ENCODE assay signal across 8 mouse cellular contexts in genomic region chr13:81782971-81783404, GRCm38 (mm10). TPM values are rescaled to one million over a fixed set of nuclear protein-coding genes. Genes with fewer than 3 reads are reported as not detected.
DNase-seq lines count a peak whose midpoint lies in the region; ATAC-seq and TF ChIP-seq lines count a peak whose summit lies in the region.

Gene Cetn3, plus strand, starts transcription at chr13:81783077.

- WGBS in embryonic facial prominence, embryonic 12.5 days, result under 1% methylated on average over 29 of the region's 29 CpGs
- WGBS in midbrain, embryonic 11.5 days, result under 1% methylated on average over 29 of the region's 29 CpGs
- under 1% methylated on average over 29 of the region's 29 CpGs for WGBS in small intestine, adult 2 months

- intact Hi-C loops in left cerebral cortex, postnatal 4 days (cut with DNase I), result loop anchor here (5.0 to 10.0 kb wide), 2 partner anchors 1742 to 1874 kb away; no protein-coding TSS in a partner anchor

- H3K9ac ChIP-seq in embryonic facial prominence, embryonic 12.5 days, result peak within 1 kb of the TSS; percentile 87
- H3K9ac ChIP-seq in midbrain, embryonic 11.5 days (ENCODE audit: low read length), result peak within 1 kb of the TSS; percentile 91

- TF ChIP-seq POLR2A in small intestine, adult 2 months (IDR thresholded peaks at IDR 0.05; ENCODE audit: low read depth, low read length), result no peak

- no peaks in the 10 kb centered on the region for H3K27me3 ChIP-seq in embryonic facial prominence, embryonic 12.5 days
- no peaks in the 10 kb centered on the region for H3K27me3 ChIP-seq in midbrain, embryonic 11.5 days (ENCODE audit: control insufficient read depth, insufficient read depth, low read length)
- H3K27me3 ChIP-seq in small intestine, adult 2 months (ENCODE audit: control insufficient read depth, insufficient read depth, low read length), result no peaks in the 10 kb centered on the region

- peak within 1 kb of the TSS; percentile 72 for H3K4me3 ChIP-seq in embryonic facial prominence, embryonic 12.5 days
- H3K4me3 ChIP-seq in midbrain, embryonic 11.5 days (ENCODE audit: low read depth, low read length), result peak within 1 kb of the TSS; percentile 77
- H3K4me3 ChIP-seq in small intestine, adult 2 months (ENCODE audit: low read depth, low read length), result peak within 1 kb of the TSS; percentile 77

- no peaks in the 10 kb centered on the region for H3K9me3 ChIP-seq in embryonic facial prominence, embryonic 12.5 days
- no peaks in the 10 kb centered on the region for H3K9me3 ChIP-seq in midbrain, embryonic 11.5 days (ENCODE audit: control insufficient read depth, low read length)

- peaks cover 7% of the 10 kb centered on the region for H3K36me3 ChIP-seq in embryonic facial prominence, embryonic 12.5 days
- H3K36me3 ChIP-seq in midbrain, embryonic 11.5 days (ENCODE audit: control insufficient read depth, insufficient read depth, low read length), result no peaks in the 10 kb centered on the region; the same call in 1 of the 2 replicates
- H3K36me3 ChIP-seq in small intestine, adult 2 months (ENCODE audit: control insufficient read depth, insufficient read depth, low read length), result peaks cover 8% of the 10 kb centered on the region

- no peak for TF ChIP-seq CTCF in small intestine, adult 2 months (IDR thresholded peaks at IDR 0.05; ENCODE audit: extremely low read depth, insufficient read length, insufficient replicate concordance, low read depth, low read length)

- peak within 1 kb of the TSS; percentile 59 for H3K4me2 ChIP-seq in embryonic facial prominence, embryonic 12.5 days (replicated peaks)
- H3K4me2 ChIP-seq in midbrain, embryonic 11.5 days, result peak within 1 kb of the TSS; percentile 61

- peak within 1 kb of the TSS; percentile 99 for H3K27ac ChIP-seq in embryonic facial prominence, embryonic 12.5 days
- H3K27ac ChIP-seq in midbrain, embryonic 11.5 days (ENCODE audit: low read depth, low read length), result peak within 1 kb of the TSS; percentile 98
- H3K27ac ChIP-seq in small intestine, adult 2 months (ENCODE audit: insufficient read depth, low read depth, low read length), result peak within 1 kb of the TSS; percentile 76

- peak; percentile 98 for DNase-seq in 416B (ENCODE audit: low read depth)
- DNase-seq in adrenal gland, postnatal 36 days, result peak; percentile 89 to 92
- DNase-seq in heart, adult 11 months, result peak; percentile 100
- DNase-seq in kidney, adult 11 months, result peak; percentile 94
- peak; percentile 93 for DNase-seq in left cerebral cortex, postnatal 4 days
- DNase-seq in midbrain, embryonic 11.5 days (ENCODE audit: low spot score, missing footprints), result no peak

- peaks cover 14% of the 10 kb centered on the region; the same call in 1 of the 2 replicates for H3K4me1 ChIP-seq in embryonic facial prominence, embryonic 12.5 days
- peaks cover 11% of the 10 kb centered on the region; the same call in 1 of the 2 replicates for H3K4me1 ChIP-seq in midbrain, embryonic 11.5 days (ENCODE audit: control insufficient read depth, insufficient read depth, low read length)
- H3K4me1 ChIP-seq in small intestine, adult 2 months (ENCODE audit: control insufficient read depth, insufficient read depth, insufficient read length, low read length), result peaks cover 3% of the 10 kb centered on the region; the same call in 1 of the 2 replicates

- peak; percentile 88 for ATAC-seq in embryonic facial prominence, embryonic 12.5 days (ENCODE audit: insufficient number of reproducible peaks, insufficient read depth, low FRiP score, low TSS enrichment)
- ATAC-seq in midbrain, embryonic 11.5 days (ENCODE audit: low FRiP score), result peak; percentile 91

RNA-seq across cellular contexts. Expression of gene Cetn3, which starts in this region (rescaled TPM):
- 100 to 1,000 TPM; 111 to 152 TPM for total RNA-seq in adrenal gland, postnatal 36 days (2021)
- 245 and 255 TPM in 2 replicates for polyA plus RNA-seq in embryonic facial prominence, embryonic 12.5 days (2016; fragmentation: Nextera tagmentation; extraction: Ambion mirVana)
- total RNA-seq in left cerebral cortex, postnatal 4 days (2021), result 100 to 1,000 TPM; 260 to 298 TPM
- polyA plus RNA-seq in midbrain, embryonic 11.5 days (2014; fragmentation: Nextera tagmentation; extraction: Ambion mirVana), result 279 and 302 TPM in 2 replicates
- polyA plus RNA-seq in small intestine, adult 2 months (2012; rRNA removed), result 0.30 and 0.68 TPM in 2 replicates

Comparison
In these comparisons a context has a peak if more than half of its experiments do, and no peak if none do; other contexts are left out.
1. RNA of gene Cetn3 (polyA plus RNA-seq): 279 to 302 TPM in midbrain, embryonic 11.5 days and 245 to 255 TPM in embryonic facial prominence, embryonic 12.5 days; 0.30 to 0.68 TPM in small intestine, adult 2 months; every median in the first group is over 100 times any median in the second.
2. Peak in every context shown above with its lines, with median percentiles within 50 percentile points of each other: H3K27ac ChIP-seq and H3K4me3 ChIP-seq.